Mouse (Mus musculus): ENCODE results near the gene Serpinb9.
"Not testable (repeated sequence)": the region's sequence is repeated elsewhere in the genome, so short reads cannot be mapped to it uniquely, and the experiment has no call there.

Serpinb9 gene

GRCm38 (mm10) chr13:33002950-33003349 is at the start of gene Serpinb9:
Serpinb9 (plus strand) TSS chr13:33003250.
- no peak for DNase-seq (ENCODE audit: low spot score)

- no peak for DNase-seq (ENCODE audit: low spot score)
Measured at GRCm38 (mm10) chr13:32956537-32956936, 46.5 kb upstream of the Serpinb9 start.

- DNase-seq (ENCODE audit: low spot score) = no peak
Measured at GRCm38 (mm10) chr13:32957917-32958316, 45.1 kb upstream of the Serpinb9 start.

GRCm38 (mm10) chr13:32958521-32958920 is 44.5 kb upstream of the Serpinb9 start:
- DNase-seq (ENCODE audit: low spot score) = not testable (repeated sequence)

- no peak for DNase-seq (ENCODE audit: low spot score)
Measured at GRCm38 (mm10) chr13:32963990-32964753, 38.9 kb upstream of the Serpinb9 start.

- no peak for DNase-seq (ENCODE audit: low spot score)
Measured at GRCm38 (mm10) chr13:32964989-32965811, 37.9 kb upstream of the Serpinb9 start, which contains the start of gene Serpinb6b. Serpinb6b (plus strand) TSS chr13:32965209.

GRCm38 (mm10) chr13:32966116-32966515 is 36.9 kb upstream of the Serpinb9 start:
- no peak for DNase-seq (ENCODE audit: low spot score)

- DNase-seq (ENCODE audit: low spot score) = no peak
Measured at GRCm38 (mm10) chr13:32967233-32967632, 35.8 kb upstream of the Serpinb9 start.

GRCm38 (mm10) chr13:32968353-32968984 is 34.6 kb upstream of the Serpinb9 start:
- DNase-seq (ENCODE audit: low spot score) = no peak

- no peak for DNase-seq (ENCODE audit: low spot score)
Measured at GRCm38 (mm10) chr13:32968996-32969640, 33.9 kb upstream of the Serpinb9 start.

- no peak for DNase-seq (ENCODE audit: low spot score)
Measured at GRCm38 (mm10) chr13:32969641-32970040, 33.4 kb upstream of the Serpinb9 start.

GRCm38 (mm10) chr13:32970776-32971175 is 32.3 kb upstream of the Serpinb9 start:
- DNase-seq (ENCODE audit: low spot score) = no peak

GRCm38 (mm10) chr13:32974268-32974667 is 28.8 kb upstream of the Serpinb9 start:
- DNase-seq (ENCODE audit: low spot score) = no peak

GRCm38 (mm10) chr13:32974889-32975460 is 28.1 kb upstream of the Serpinb9 start:
- DNase-seq (ENCODE audit: low spot score) = no peak

- DNase-seq (ENCODE audit: low spot score) = no peak
Measured at GRCm38 (mm10) chr13:32975710-32976109, 27.3 kb upstream of the Serpinb9 start.

- no peak for DNase-seq (ENCODE audit: low spot score)
Measured at GRCm38 (mm10) chr13:32982556-32983042, 20.5 kb upstream of the Serpinb9 start.

- no peak for DNase-seq (ENCODE audit: low spot score)
Measured at GRCm38 (mm10) chr13:32986256-32986655, 16.8 kb upstream of the Serpinb9 start.

GRCm38 (mm10) chr13:32993152-32993893 is 9.7 kb upstream of the Serpinb9 start:
- DNase-seq (ENCODE audit: low spot score) = no peak

- DNase-seq (ENCODE audit: low spot score) = no peak
Measured at GRCm38 (mm10) chr13:32993894-32994242, 9.2 kb upstream of the Serpinb9 start.

GRCm38 (mm10) chr13:32995051-32995450 is 8.0 kb upstream of the Serpinb9 start:
- no peak for DNase-seq (ENCODE audit: low spot score)

GRCm38 (mm10) chr13:33001341-33001740 is 1.7 kb upstream of the Serpinb9 start:
- DNase-seq (ENCODE audit: low spot score) = no peak

Data from urinary bladder, postnatal 10 days (tissue).